Mouse (Mus musculus): ENCODE measurements around the gene Taar9. TPM values are rescaled to one million over a fixed set of nuclear protein-coding genes. Genes with fewer than 3 reads are reported as not detected.
"Not testable (repeated sequence)": the region's sequence is repeated elsewhere in the genome, so short reads cannot be mapped to it uniquely, and the experiment has no call there.

The Taar9 gene
- polyA plus RNA-seq, 1 experiment from 2014 or later, result not detected

GRCm38 (mm10) chr10:24111116-24111778 is 1.9 kb upstream of the Taar9 start:
- WGBS, result 53% methylated on average over 6 of the region's 6 CpGs
- no peak overlapping the region for H3K27ac ChIP-seq (replicated peaks)
- no peak overlapping the region for H3K4me2 ChIP-seq (replicated peaks)

GRCm38 (mm10) chr10:24108236-24108635 is 1.1 kb downstream of the Taar9 start:
- H3K27me3 ChIP-seq, result 0 out of 2 replicates have a peak, but pooled peaks cover 3% of the 10 kb centered on the region
- H3K4me3 ChIP-seq, result no peak overlapping the region
- no peak overlapping the region for H3K9ac ChIP-seq (replicated peaks)
- H3K4me2 ChIP-seq (replicated peaks), result no peak overlapping the region
- WGBS, result 40% methylated on average over 3 of the region's 3 CpGs
- no peaks in the 10 kb centered on the region for H3K9me3 ChIP-seq
- no peak for ATAC-seq (ENCODE audit: low FRiP score, low read depth)
- H3K36me3 ChIP-seq, result no peaks in the 10 kb centered on the region
- no peaks in the 10 kb centered on the region; the same call in 1 of the 2 replicates for H3K4me1 ChIP-seq
- H3K27ac ChIP-seq (replicated peaks), result no peak overlapping the region

More at GRCm38 (mm10) chr10:24111116-24111778, 1.9 kb upstream of the Taar9 start:
- Histone ChIP-seq H3K4me3 (no peak overlapping the region), H3K9me3 (0 out of 2 replicates have a peak, but pooled peaks cover 4% of the 10 kb centered on the region), H3K36me3 (no peaks in the 10 kb centered on the region), H3K4me1 (no peaks in the 10 kb centered on the region; the same call in 1 of the 2 replicates), H3K27me3 (0 out of 2 replicates have a peak, but pooled peaks cover 3% of the 10 kb centered on the region), H3K9ac (replicated peaks) (no peak overlapping the region)
- ATAC-seq (ENCODE audit: low FRiP score, low read depth), result peak; percentile 54; the same call in 1 of the 2 replicates

GRCm38 (mm10) chr10:24107747-24108146 is 1.6 kb downstream of the Taar9 start:
- Histone ChIP-seq H3K27ac (replicated peaks) (no peak overlapping the region), H3K4me1 (no peaks in the 10 kb centered on the region; the same call in 1 of the 2 replicates), H3K27me3 (0 out of 2 replicates have a peak, but pooled peaks cover 3% of the 10 kb centered on the region), H3K4me3 (no peak overlapping the region), H3K9me3 (no peaks in the 10 kb centered on the region), H3K4me2 (replicated peaks) (no peak overlapping the region), H3K36me3 (no peaks in the 10 kb centered on the region), H3K9ac (replicated peaks) (no peak overlapping the region)
- no peak for ATAC-seq (ENCODE audit: low FRiP score, low read depth)
- WGBS, result 51% methylated on average over 5 of the region's 5 CpGs

GRCm38 (mm10) chr10:24103299-24103698 is 6.0 kb downstream of the Taar9 start:
- H3K27me3 ChIP-seq; H3K9ac ChIP-seq (replicated peaks); H3K36me3 ChIP-seq; H3K4me3 ChIP-seq; ATAC-seq (ENCODE audit: low FRiP score, low read depth); H3K4me2 ChIP-seq (replicated peaks); H3K9me3 ChIP-seq; H3K27ac ChIP-seq (replicated peaks); H3K4me1 ChIP-seq: not testable (repeated sequence)
- WGBS, result 67% methylated on average over 1 of the region's 1 CpGs

- whole genome bisulfite sequencing, result 90% methylated on average over 1 of the region's 3 CpGs
- H3K9ac ChIP-seq (replicated peaks); H3K4me2 ChIP-seq (replicated peaks); H3K36me3 ChIP-seq; H3K27me3 ChIP-seq; H3K27ac ChIP-seq (replicated peaks); H3K9me3 ChIP-seq; ATAC-seq (ENCODE audit: low FRiP score, low read depth); H3K4me3 ChIP-seq; H3K4me1 ChIP-seq: not testable (repeated sequence)
Observed at GRCm38 (mm10) chr10:24101812-24102211, 7.5 kb downstream of the Taar9 start, which contains the start of gene Taar8c. Taar8c (minus strand) TSS chr10:24101912.

GRCm38 (mm10) chr10:24097010-24097409 is 12.3 kb downstream of the Taar9 start:
- not testable (repeated sequence) for H3K4me3 ChIP-seq; ATAC-seq (ENCODE audit: low FRiP score, low read depth); H3K27me3 ChIP-seq; H3K4me1 ChIP-seq; H3K9me3 ChIP-seq; H3K4me2 ChIP-seq (replicated peaks); H3K9ac ChIP-seq (replicated peaks); H3K27ac ChIP-seq (replicated peaks); H3K36me3 ChIP-seq
- WGBS, result 81% methylated on average over 2 of the region's 2 CpGs

GRCm38 (mm10) chr10:24092194-24092593 is 17.1 kb downstream of the Taar9 start, which contains the start of gene Taar8b:
Taar8b (minus strand) TSS chr10:24092294.
- Histone ChIP-seq H3K9me3 (no peaks in the 10 kb centered on the region), H3K4me2 (replicated peaks) (no peak within 1 kb of the TSS), H3K36me3 (no peaks in the 10 kb centered on the region), H3K27ac (replicated peaks) (no peak within 1 kb of the TSS), H3K4me3 (no peak within 1 kb of the TSS), H3K9ac (replicated peaks) (no peak within 1 kb of the TSS), H3K4me1 (no peaks in the 10 kb centered on the region), H3K27me3 (no peaks in the 10 kb centered on the region)
- WGBS, result 71% methylated on average over 2 of the region's 2 CpGs
- no peak for ATAC-seq (ENCODE audit: low FRiP score, low read depth)

- Histone ChIP-seq H3K9me3 (no peaks in the 10 kb centered on the region), H3K27me3 (no peaks in the 10 kb centered on the region), H3K4me3 (no peak overlapping the region), H3K4me2 (replicated peaks) (no peak overlapping the region), H3K4me1 (no peaks in the 10 kb centered on the region), H3K9ac (replicated peaks) (no peak overlapping the region), H3K27ac (replicated peaks) (no peak overlapping the region), H3K36me3 (no peaks in the 10 kb centered on the region)
- ATAC-seq (ENCODE audit: low FRiP score, low read depth), result no peak
- WGBS, result 90% methylated on average over 2 of the region's 2 CpGs
Observed at GRCm38 (mm10) chr10:24087168-24087567, 22.2 kb downstream of the Taar9 start.

- no peak overlapping the region for H3K4me2 ChIP-seq (replicated peaks)
- no peaks in the 10 kb centered on the region for H3K27me3 ChIP-seq
- no peak overlapping the region for H3K9ac ChIP-seq (replicated peaks)
- no peaks in the 10 kb centered on the region for H3K36me3 ChIP-seq
- no peak overlapping the region for H3K27ac ChIP-seq (replicated peaks)
- H3K4me1 ChIP-seq, result no peaks in the 10 kb centered on the region
- no peak overlapping the region for H3K4me3 ChIP-seq
- no peak for ATAC-seq (ENCODE audit: low FRiP score, low read depth)
- 80% methylated on average over 5 of the region's 5 CpGs for WGBS
- no peaks in the 10 kb centered on the region for H3K9me3 ChIP-seq
Observed at GRCm38 (mm10) chr10:24086555-24086954, 22.8 kb downstream of the Taar9 start.

GRCm38 (mm10) chr10:24085936-24086335 is 23.4 kb downstream of the Taar9 start:
- Histone ChIP-seq H3K4me2 (replicated peaks) (no peak overlapping the region), H3K9ac (replicated peaks) (no peak overlapping the region), H3K36me3 (no peaks in the 10 kb centered on the region), H3K4me1 (no peaks in the 10 kb centered on the region), H3K27ac (replicated peaks) (no peak overlapping the region), H3K27me3 (no peaks in the 10 kb centered on the region), H3K9me3 (no peaks in the 10 kb centered on the region), H3K4me3 (no peak overlapping the region)
- 49% methylated on average over 5 of the region's 5 CpGs for WGBS
- no peak for ATAC-seq (ENCODE audit: low FRiP score, low read depth)

GRCm38 (mm10) chr10:24080166-24080565 is 29.2 kb downstream of the Taar9 start:
- Histone ChIP-seq H3K4me1 (no peaks in the 10 kb centered on the region), H3K9ac (replicated peaks) (no peak overlapping the region), H3K27me3 (no peaks in the 10 kb centered on the region), H3K27ac (replicated peaks) (no peak overlapping the region), H3K36me3 (no peaks in the 10 kb centered on the region), H3K4me3 (no peak overlapping the region), H3K4me2 (replicated peaks) (no peak overlapping the region), H3K9me3 (no peaks in the 10 kb centered on the region)
- 46% methylated on average over 3 of the region's 3 CpGs for whole genome bisulfite sequencing
- no peak for ATAC-seq (ENCODE audit: low FRiP score, low read depth)

GRCm38 (mm10) chr10:24076200-24076599 is 33.1 kb downstream of the Taar9 start, which contains the start of gene Taar8a:
Taar8a (plus strand) TSS chr10:24076500.
- H3K4me1 ChIP-seq; H3K9me3 ChIP-seq; H3K9ac ChIP-seq (replicated peaks); H3K27me3 ChIP-seq; H3K4me2 ChIP-seq (replicated peaks); H3K36me3 ChIP-seq; H3K27ac ChIP-seq (replicated peaks); ATAC-seq (ENCODE audit: low FRiP score, low read depth); H3K4me3 ChIP-seq: not testable (repeated sequence)
- WGBS, result 82% methylated on average over 2 of the region's 4 CpGs
